Mouse (Mus musculus) spleen, adult 10 weeks (tissue): ENCODE results near the gene Wdr17. TPM values are rescaled to one million over a fixed set of nuclear protein-coding genes. Genes with fewer than 3 reads are reported as not detected.

Experiments
- polyA plus RNA-seq: library from polyadenylated mRNA; stranded (reverse); fragments of 350-450 nt; fragmentation: Illumina TruSeq; extraction: RNeasy Lipid Tissue Mini Kit (QIAGEN cat#74804); gene quantifications from one replicate; pipeline ENCODE4 v1.2.3, GENCODE M21; 2015; ENCODE audit warnings: low replicate concordance; ENCODE audit not compliant: insufficient read depth

Wdr17 gene
- not detected for polyA plus RNA-seq

GRCm38 (mm10) chr8:54886987-54887785, at the start of gene Wdr17:
Wdr17 (minus strand) TSS chr8:54887184.

GRCm38 (mm10) chr8:54600671-54601251, 286.2 kb downstream of the Wdr17 start, which contains the start of gene Spata4:
Spata4 (plus strand) TSS chr8:54600781.

Other genes with a start within 250 kb of the Wdr17 start
- gene Gpm6a, start 67.7 kb upstream of the Wdr17 start, polyA plus RNA-seq, result 5.7 TPM